Mouse (Mus musculus) heart, postnatal 0 days (tissue): Measurements from ENCODE around the gene Cd151. TPM values are rescaled to one million over a fixed set of nuclear protein-coding genes. Genes with fewer than 3 reads are reported as not detected.

Experiments used
- ATAC-seq: fragments of 200-750 bp; cut with Nextera tagmentation; 2 replicates; pipeline ENCODE4 v1.8.0; 2017; ENCODE audit warnings: low read depth, moderate number of reproducible peaks, moderate library complexity; ENCODE audit not compliant: insufficient read depth
- DNase-seq: peaks from one replicate; pipeline ENCODE4 v3.0.0-alpha.2; 2016; ENCODE audit warnings: low spot score
- H3K27ac ChIP-seq: fragments of 300-500 bp; sonication (generic); 2 replicates; pipeline ENCODE4 v1.5.1; 2014; ENCODE audit warnings: low read depth, mild to moderate bottlenecking
- H3K27me3 ChIP-seq: fragments of 300-500 bp; sonication (generic); 2 replicates; pipeline ENCODE4 v1.6.1; 2014; ENCODE audit warnings: low read length, mixed read lengths; ENCODE audit not compliant: control insufficient read depth, insufficient read depth
- H3K36me3 ChIP-seq: fragments of 300-500 bp; sonication (generic); replicated peaks from 2 replicates; pipeline ENCODE4 v1.6.1; 2014; ENCODE audit warnings: low read length, mixed read lengths; ENCODE audit not compliant: control insufficient read depth, insufficient read depth
- H3K4me1 ChIP-seq: fragments of 300-500 bp; sonication (generic); 2 replicates; pipeline ENCODE4 v1.6.1; 2014; ENCODE audit warnings: antibody characterized with exemption; ENCODE audit not compliant: control insufficient read depth, insufficient read depth
- H3K4me2 ChIP-seq: fragments of 300-500 bp; sonication (generic); 2 replicates; pipeline ENCODE4 v1.6.1; 2014; ENCODE audit warnings: low read depth, mild to moderate bottlenecking, low read length, moderate library complexity
- H3K4me3 ChIP-seq: fragments of 300-500 bp; sonication (generic); 2 replicates; pipeline ENCODE4 v1.5.1; 2014; ENCODE audit warnings: low read depth, low read length
- H3K9ac ChIP-seq: fragments of 300-500 bp; sonication (generic); replicated peaks from 2 replicates; pipeline ENCODE4 v1.6.1; 2014; ENCODE audit warnings: low read depth, low read length, mixed read lengths
- H3K9me3 ChIP-seq: fragments of 300-500 bp; sonication (generic); replicated peaks from 2 replicates; pipeline ENCODE4 v1.6.1; 2016; ENCODE audit warnings: low read length; ENCODE audit not compliant: control insufficient read depth
- CTCF ChIP-seq: IDR thresholded peaks from 2 replicates; pipeline ENCODE4 v1.5.1; 2016; ENCODE audit warnings: antibody characterized with exemption, control low read depth, low read depth
- EP300 ChIP-seq: IDR thresholded peaks from 2 replicates; pipeline ENCODE4 v1.6.1; 2016; ENCODE audit warnings: antibody characterized with exemption, low read depth
- WGBS: fragments of 180-500 bp; shearing (Covaris S2); extraction: QIAGEN DNeasy Blood & Tissue Kit; methylation state at CpG from one replicate; pipeline ENCODE4 v1.1.7; 2014; 5-methylcytosine and 5-hydroxymethylcytosine counted together
- polyA plus RNA-seq: library from polyadenylated mRNA; unstranded; fragments of >200 nt; fragmentation: Nextera tagmentation; extraction: Ambion mirVana; gene quantifications from 2 replicates; pipeline ENCODE4 v1.2.1, GENCODE M21; 2015
- total RNA-seq: library from RNA; depleted of rRNA; stranded (reverse); fragments of >200 nt; gene quantifications from 2 replicates; pipeline ENCODE4 v1.2.3, GENCODE M21; 2014; ENCODE audit warnings: low replicate concordance

The Cd151 gene
- total and polyA plus RNA-seq, 2 experiments from 2014 or later = 37.8 to 288 TPM

- DNase-seq (no peak), ATAC-seq (no peak)
- H3K27me3 ChIP-seq = peaks cover 16% of the 10 kb centered on the region; the same call in 1 of the 2 replicates
- H3K4me1 ChIP-seq = peaks cover 21% of the 10 kb centered on the region
- peak within 1 kb of the TSS; percentile 98 for H3K4me2 ChIP-seq
- peaks cover 33% of the 10 kb centered on the region for H3K36me3 ChIP-seq
- peak within 1 kb of the TSS; percentile 77 for H3K27ac ChIP-seq
- H3K9ac ChIP-seq = peak within 1 kb of the TSS; percentile 76
- H3K9me3 ChIP-seq = no peaks in the 10 kb centered on the region
- peak within 1 kb of the TSS; percentile 63 for H3K4me3 ChIP-seq
- TF ChIP-seq CTCF (no peak), EP300 (no peak)
- 78% methylated on average over 15 of the region's 15 CpGs for WGBS
These were observed 6.6 kb upstream of the Cd151 start, which contains the start of gene Cracr2b for GRCm38 (mm10) chr7:141460391-141461113. Cracr2b (plus strand) TSS chr7:141461094.

GRCm38 (mm10) chr7:141461521-141462332 is 5.5 kb upstream of the Cd151 start:
- peaks cover 16% of the 10 kb centered on the region for H3K4me1 ChIP-seq
- ATAC-seq = no peak
- no peaks in the 10 kb centered on the region for H3K9me3 ChIP-seq
- H3K4me2 ChIP-seq = peak overlapping the region; percentile 98
- H3K36me3 ChIP-seq = peaks cover 33% of the 10 kb centered on the region
- peak; percentile 46 for DNase-seq
- peak overlapping the region; percentile 63 for H3K4me3 ChIP-seq
- TF ChIP-seq EP300 = no peak
- TF ChIP-seq CTCF = peak; percentile 28
- H3K27ac ChIP-seq = peak overlapping the region; percentile 77
- 3% methylated on average over 59 of the region's 59 CpGs for WGBS
- H3K27me3 ChIP-seq = peaks cover 16% of the 10 kb centered on the region; the same call in 1 of the 2 replicates
- H3K9ac ChIP-seq = peak overlapping the region; percentile 76

GRCm38 (mm10) chr7:141462333-141462821 is 4.8 kb upstream of the Cd151 start:
- Histone ChIP-seq H3K9me3 (no peaks in the 10 kb centered on the region), H3K27ac (peak overlapping the region; percentile 77), H3K9ac (peak overlapping the region; percentile 76), H3K4me1 (peaks cover 16% of the 10 kb centered on the region), H3K4me3 (peak overlapping the region; percentile 63), H3K36me3 (peaks cover 30% of the 10 kb centered on the region), H3K4me2 (peak overlapping the region; percentile 98), H3K27me3 (peaks cover 16% of the 10 kb centered on the region; the same call in 1 of the 2 replicates)
- ATAC-seq = no peak
- WGBS = 31% methylated on average over 5 of the region's 5 CpGs
- DNase-seq = no peak
- TF ChIP-seq EP300 = no peak
- no peak for TF ChIP-seq CTCF

GRCm38 (mm10) chr7:141463824-141464602 is 3.2 kb upstream of the Cd151 start:
- Histone ChIP-seq H3K27me3 (peaks cover 16% of the 10 kb centered on the region; the same call in 1 of the 2 replicates), H3K9ac (0 out of 2 replicates have a peak overlapping the region, but pooled peaks have one; percentile 9), H3K4me3 (peak overlapping the region; percentile 36), H3K4me2 (peak overlapping the region; percentile 53), H3K36me3 (peaks cover 15% of the 10 kb centered on the region), H3K4me1 (peaks cover 20% of the 10 kb centered on the region), H3K9me3 (no peaks in the 10 kb centered on the region), H3K27ac (peak overlapping the region; percentile 78)
- 0 out of 2 replicates have a peak, but pooled peaks have one; percentile 1 for ATAC-seq
- TF ChIP-seq EP300 = peak; percentile 31; the same call in 1 of the 2 replicates
- TF ChIP-seq CTCF = no peak
- WGBS = 32% methylated on average over 12 of the region's 12 CpGs
- peak; percentile 68 for DNase-seq

- H3K4me2 ChIP-seq = peak overlapping the region; percentile 53
- H3K27ac ChIP-seq = peak overlapping the region; percentile 78
- H3K27me3 ChIP-seq = peaks cover 16% of the 10 kb centered on the region; the same call in 1 of the 2 replicates
- peak overlapping the region; percentile 9; the same call in 1 of the 2 replicates for H3K9ac ChIP-seq
- H3K4me3 ChIP-seq = peak overlapping the region; percentile 36
- peaks cover 26% of the 10 kb centered on the region for H3K4me1 ChIP-seq
- peaks cover 9% of the 10 kb centered on the region for H3K36me3 ChIP-seq
- TF ChIP-seq EP300 (no peak), CTCF (no peak)
- no peaks in the 10 kb centered on the region for H3K9me3 ChIP-seq
- ATAC-seq = no peak
- no peak for DNase-seq
- 16% methylated on average over 36 of the region's 38 CpGs for whole genome bisulfite sequencing
These were observed 2.5 kb upstream of the Cd151 start for GRCm38 (mm10) chr7:141464603-141465201.
